Mouse (Mus musculus) embryonic fibroblast, embryonic 13.5 days (primary cell): ENCODE results near the gene Fbxw4. TPM values are rescaled to one million over a fixed set of nuclear protein-coding genes. Genes with fewer than 3 reads are reported as not detected.

ENCODE experiments used
- H3K27ac ChIP-seq: 2 replicates; pipeline ENCODE4 v1.5.1; 2012; ENCODE audit warnings: low read length, control low read depth, inconsistent platforms; ENCODE audit not compliant: insufficient read depth
- H3K4me1 ChIP-seq: 2 replicates; pipeline ENCODE4 v1.6.1; 2011; ENCODE audit warnings: low read length; ENCODE audit not compliant: control insufficient read depth, insufficient read depth
- H3K4me3 ChIP-seq: 2 replicates; pipeline ENCODE4 v1.5.1; 2011; ENCODE audit warnings: mild to moderate bottlenecking, control low read depth, low read length; ENCODE audit not compliant: insufficient read depth
- CTCF ChIP-seq: IDR thresholded peaks from 2 replicates; pipeline ENCODE4 v1.5.1; 2011; ENCODE audit warnings: mild to moderate bottlenecking, control low read depth, low read length, moderate library complexity, borderline replicate concordance; ENCODE audit not compliant: insufficient read depth
- POLR2A ChIP-seq: IDR thresholded peaks from 2 replicates; pipeline ENCODE4 v1.6.1; 2011; ENCODE audit warnings: low read depth, mild to moderate bottlenecking, control low read depth, low read length, moderate library complexity
- polyA plus RNA-seq: library from polyadenylated mRNA; stranded (reverse); fragments of >200 nt; gene quantifications from 2 replicates; pipeline ENCODE4 v1.2.4, GENCODE M21; 2011; ENCODE audit warnings: low read depth; ENCODE audit not compliant: missing spikeins, insufficient read length

Fbxw4 gene
- 13.4 and 18.0 TPM in 2 replicates for polyA plus RNA-seq

DNA sequence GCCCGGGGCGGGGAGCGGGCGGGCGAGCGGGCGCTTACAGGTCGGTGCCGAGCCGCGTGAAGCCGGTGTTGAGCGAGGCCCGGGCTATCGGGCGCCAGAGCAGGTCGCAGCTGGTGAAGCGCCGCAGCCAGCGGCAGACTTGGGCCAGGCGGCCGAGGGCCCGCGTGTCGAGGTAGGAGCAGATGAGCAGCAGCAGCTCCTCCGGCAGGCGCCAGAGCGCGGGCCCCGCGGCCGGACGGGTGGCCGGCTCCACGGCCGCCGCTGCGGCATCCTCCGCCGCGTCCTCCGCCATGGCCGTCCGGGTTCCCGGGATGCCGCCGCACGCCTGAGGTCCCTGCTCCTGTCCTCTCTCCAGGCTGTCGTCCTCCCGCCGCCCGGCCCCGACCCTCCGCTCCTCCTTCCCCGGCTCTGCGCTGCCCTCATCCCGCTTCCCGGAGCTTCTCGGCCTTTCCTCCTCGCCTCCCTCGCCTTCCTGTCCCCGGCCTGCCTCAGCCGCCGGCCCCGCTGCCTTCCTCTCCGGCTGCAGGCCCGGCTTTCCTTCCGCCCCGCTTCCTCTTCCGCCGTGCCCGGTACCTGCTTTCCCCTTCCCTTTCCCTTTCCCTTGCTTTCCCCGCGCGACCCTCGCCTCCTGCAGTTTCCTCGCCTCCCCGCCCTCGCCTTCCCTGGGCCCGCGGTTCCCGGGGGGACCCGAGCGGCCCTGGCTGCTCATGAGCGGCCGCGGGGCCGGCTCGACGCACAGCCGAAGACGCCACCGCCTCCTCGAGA is at the start of gene Fbxw4:
Gene Fbxw4 (minus strand): TSS at position 575 of the 765 bp plus-strand sequence.
- H3K4me1 ChIP-seq: 0 out of 2 replicates have a peak, but pooled peaks cover 5% of the 10 kb centered on the region
- no peak for TF ChIP-seq CTCF
- TF ChIP-seq POLR2A: peak; percentile 80
- H3K27ac ChIP-seq: peak within 1 kb of the TSS; percentile 62
- peak within 1 kb of the TSS; percentile 58 for H3K4me3 ChIP-seq

DNA sequence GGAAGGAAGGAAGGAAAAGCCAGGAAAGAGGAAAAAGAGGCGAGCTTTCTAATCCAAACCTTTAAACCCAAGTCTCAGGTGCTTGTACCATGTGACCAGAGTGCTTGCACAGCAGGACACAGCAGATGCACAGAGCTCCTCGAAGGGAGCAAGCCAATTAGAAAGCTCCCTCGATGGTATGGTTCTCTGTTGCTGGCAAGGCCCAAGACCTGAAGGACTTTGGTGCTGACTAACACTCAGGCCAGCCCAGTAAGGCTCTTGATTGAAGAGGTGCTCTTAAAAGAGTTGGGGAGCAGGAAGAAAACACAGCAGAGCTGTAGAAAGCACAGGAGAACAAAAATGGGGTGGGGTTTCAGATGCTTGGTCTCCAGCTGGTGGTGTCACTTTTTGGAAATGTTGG is 48.6 kb upstream of the Fbxw4 start:
- Histone ChIP-seq H3K27ac (no peak overlapping the region), H3K4me1 (no peaks in the 10 kb centered on the region), H3K4me3 (no peak overlapping the region)
- no peak for TF ChIP-seq CTCF
- no peak for TF ChIP-seq POLR2A

DNA sequence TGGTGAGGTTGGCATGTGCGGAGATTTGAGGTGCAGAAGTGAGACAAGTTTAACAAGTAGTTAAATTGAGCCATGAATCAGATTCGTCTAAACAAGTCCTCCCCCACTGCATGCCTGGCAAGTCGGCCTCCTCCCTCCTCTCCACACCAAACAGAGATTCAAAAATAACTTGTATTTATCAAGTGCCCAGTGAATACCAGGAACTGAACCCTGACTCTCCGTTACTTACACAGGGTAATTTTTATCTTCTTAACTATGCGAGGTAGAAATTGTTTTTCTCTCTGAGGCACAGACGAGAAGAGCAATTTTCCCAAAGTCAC is 36.1 kb upstream of the Fbxw4 start:
- no peak for TF ChIP-seq POLR2A
- no peak for TF ChIP-seq CTCF

DNA sequence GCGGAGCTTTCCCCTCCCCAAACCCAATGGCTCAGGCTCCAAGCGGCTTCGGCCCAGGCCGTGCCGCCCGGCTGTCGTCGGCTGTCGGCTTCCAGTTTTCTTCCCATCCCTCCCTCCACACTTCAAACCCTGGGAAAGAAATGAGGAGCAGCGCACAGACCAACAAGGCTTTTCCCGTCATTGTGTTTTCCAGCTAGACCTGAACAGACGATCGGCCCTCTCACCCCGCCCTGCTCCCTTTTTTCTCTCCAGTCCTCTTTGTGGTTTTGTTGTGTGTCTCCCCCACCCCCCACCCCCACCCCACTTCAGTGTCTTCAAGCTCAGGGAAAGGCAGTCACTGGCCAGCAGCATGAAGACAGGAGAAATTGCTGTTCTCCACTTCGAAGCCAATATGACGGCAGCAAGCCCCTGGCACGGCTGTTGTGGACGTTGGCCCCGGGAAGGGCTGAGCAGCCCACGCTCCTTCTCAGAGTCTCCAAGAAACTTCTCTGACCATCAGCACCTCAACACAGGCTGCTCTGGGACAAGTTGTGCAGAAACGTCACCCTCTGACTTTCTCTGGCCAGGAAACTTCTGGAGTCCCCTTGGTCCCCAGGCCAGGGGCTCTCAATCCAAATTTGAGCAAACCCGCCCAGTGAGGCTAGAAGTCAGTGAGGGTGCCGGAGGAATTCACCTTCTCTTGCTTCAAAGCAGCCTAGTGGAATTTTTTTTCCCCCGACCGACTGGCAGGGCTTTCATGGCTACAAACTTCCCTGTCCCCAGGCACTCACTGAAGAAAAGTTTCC is 35.6 kb upstream of the Fbxw4 start:
- Histone ChIP-seq H3K27ac (no peak overlapping the region), H3K4me1 (no peaks in the 10 kb centered on the region)
- no peak for TF ChIP-seq CTCF

More for the DNA sequence above, 36.1 kb upstream of the Fbxw4 start:
- H3K4me1 ChIP-seq: no peaks in the 10 kb centered on the region
- H3K27ac ChIP-seq: no peak overlapping the region
- H3K4me3 ChIP-seq: no peak overlapping the region

DNA sequence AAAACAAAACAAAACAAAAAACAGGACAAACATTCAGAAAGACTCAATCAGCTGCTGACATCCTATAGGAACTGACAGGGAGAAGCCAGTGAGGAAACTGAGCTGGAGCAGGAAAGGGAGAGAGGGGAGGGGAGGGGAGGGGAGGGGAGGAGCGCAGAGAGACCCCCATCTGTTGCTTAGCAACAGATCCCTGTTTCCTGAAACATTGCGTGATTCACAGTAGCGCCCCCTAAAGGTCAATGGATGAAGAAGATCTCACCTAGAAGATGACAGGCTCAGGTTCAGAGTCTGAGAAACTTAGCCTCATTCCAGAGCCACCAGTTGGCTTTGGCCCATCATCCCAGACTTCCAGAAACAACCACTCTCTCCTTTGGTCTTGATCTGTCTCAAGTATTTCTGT is 33.9 kb upstream of the Fbxw4 start:
- no peaks in the 10 kb centered on the region for H3K4me1 ChIP-seq
- TF ChIP-seq POLR2A: no peak
- TF ChIP-seq CTCF: no peak
- no peak overlapping the region for H3K27ac ChIP-seq
- no peak overlapping the region for H3K4me3 ChIP-seq

More for the DNA sequence above, 35.6 kb upstream of the Fbxw4 start:
- no peak overlapping the region for H3K4me3 ChIP-seq

DNA sequence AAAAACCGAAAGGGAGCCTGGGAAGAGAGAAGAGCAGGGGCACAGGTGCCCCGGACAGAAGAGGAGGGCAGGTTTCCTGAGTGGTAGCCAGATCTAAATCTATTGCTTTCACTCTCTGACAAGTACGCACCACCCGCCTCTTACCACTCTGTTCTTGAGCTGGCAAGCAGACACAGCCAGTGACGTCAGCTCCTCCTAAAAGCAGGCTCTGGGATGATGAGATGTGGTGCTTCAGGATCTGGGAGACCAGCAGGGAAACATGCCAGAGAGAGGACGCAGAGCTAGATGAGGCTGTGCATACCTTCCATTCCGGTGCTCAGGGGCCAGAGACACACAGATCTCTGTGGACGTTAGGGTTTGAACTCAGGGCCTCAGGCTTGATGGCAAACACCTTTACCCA is 32.1 kb upstream of the Fbxw4 start:
- Histone ChIP-seq H3K27ac (no peak overlapping the region), H3K4me1 (no peaks in the 10 kb centered on the region), H3K4me3 (no peak overlapping the region)
- TF ChIP-seq POLR2A (no peak), CTCF (no peak)

DNA sequence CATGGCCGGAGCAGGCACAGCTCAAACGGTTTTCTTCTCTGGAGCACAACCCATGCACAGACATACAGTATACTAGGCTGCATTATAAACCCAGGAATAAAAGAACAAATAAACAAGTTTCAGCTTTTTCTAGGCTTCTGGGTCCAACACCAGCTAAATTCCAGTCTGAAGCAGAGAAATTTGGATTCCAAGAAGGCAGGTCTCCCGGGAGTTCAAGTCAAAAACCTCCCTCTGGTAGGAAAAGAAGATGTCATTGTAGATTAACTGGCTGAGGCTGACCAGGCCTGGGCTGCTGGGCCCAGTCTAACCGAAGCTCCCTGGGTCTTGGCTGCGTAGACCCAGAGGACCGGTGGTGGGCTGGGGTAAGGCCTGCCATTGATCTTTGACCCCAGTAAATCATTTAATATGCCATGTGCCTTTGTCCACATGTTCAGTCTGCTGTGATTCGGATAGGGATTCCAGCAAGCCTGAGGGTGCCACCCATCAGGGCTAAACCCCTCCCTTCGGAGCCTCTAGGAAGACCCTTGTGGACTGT is 31.0 kb upstream of the Fbxw4 start:
- H3K27ac ChIP-seq: no peak overlapping the region
- H3K4me3 ChIP-seq: no peak overlapping the region
- no peak for TF ChIP-seq CTCF
- no peak for TF ChIP-seq POLR2A
- no peaks in the 10 kb centered on the region for H3K4me1 ChIP-seq

DNA sequence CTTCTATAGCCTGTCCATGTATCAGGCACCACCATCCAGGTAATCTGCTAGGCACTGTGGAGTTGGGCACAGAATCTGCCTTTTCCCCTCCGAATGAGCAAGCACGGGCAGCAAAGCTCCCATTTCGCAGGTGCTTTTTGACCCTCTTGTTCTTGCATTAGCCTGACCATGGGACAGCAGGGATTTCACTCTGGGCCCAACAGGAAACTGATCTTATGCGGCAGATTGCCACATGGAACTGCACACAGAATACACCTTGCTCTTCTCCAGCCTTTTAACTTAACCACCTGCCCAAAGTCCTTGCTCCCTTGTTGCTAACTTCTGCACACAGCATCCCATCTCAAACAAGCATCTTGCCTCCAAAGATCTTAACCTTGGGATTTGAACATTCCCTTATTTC is 26.9 kb upstream of the Fbxw4 start:
- no peak overlapping the region for H3K27ac ChIP-seq
- no peak for TF ChIP-seq POLR2A
- H3K4me3 ChIP-seq: no peak overlapping the region
- no peaks in the 10 kb centered on the region for H3K4me1 ChIP-seq

DNA sequence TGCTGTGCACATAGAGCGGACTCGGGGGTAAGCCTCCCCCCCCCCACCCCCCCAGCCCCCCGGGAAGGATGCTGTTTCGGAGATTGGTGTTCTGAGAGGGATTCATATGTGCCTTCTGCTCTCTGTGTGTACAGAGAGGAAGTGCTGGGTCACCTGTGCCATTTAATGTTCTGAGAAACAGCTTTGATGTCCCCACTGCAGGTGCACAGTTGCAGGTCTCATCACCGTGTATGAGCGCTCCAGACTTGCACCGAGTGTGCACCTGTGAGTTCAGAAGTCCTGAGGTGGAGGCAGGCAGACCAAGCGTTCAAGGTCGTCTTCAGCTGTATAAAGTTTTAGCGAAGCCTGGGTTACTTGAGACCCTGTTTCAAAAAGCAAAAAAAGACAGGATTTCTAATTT is 23.6 kb upstream of the Fbxw4 start:
- no peak overlapping the region for H3K4me3 ChIP-seq
- H3K27ac ChIP-seq: no peak overlapping the region
- no peaks in the 10 kb centered on the region for H3K4me1 ChIP-seq
- no peak for TF ChIP-seq POLR2A
- TF ChIP-seq CTCF: no peak

DNA sequence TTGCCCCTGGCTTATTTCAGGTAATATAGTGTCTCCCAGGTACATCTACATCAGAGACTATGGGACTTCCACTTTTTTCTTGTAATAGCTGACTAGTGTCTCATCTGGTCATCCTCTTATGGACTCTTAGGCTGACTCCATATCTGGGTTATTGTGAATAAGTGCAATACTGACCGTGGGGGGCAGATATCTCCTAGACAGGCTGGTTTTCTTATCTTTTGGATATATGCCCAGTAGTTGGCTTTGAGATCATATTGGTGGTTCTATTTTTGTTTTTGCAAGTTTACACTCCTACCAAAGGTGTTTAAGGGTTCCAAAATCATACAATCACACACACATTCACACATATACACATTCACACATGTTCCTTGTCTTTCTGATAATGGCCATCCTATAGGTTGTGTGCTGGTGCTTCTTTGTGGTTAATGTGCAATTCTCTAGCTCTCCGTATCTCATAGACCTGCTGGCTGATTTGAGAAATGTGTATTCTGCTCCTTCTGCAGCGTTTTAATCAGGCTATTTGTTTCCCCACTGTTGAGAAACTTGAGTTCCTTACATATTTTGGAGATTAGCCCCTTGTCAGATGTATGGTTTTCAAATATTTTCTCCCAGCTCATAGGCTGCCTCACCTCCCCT is 20.5 kb upstream of the Fbxw4 start:
- TF ChIP-seq CTCF (no peak), POLR2A (no peak)
- Histone ChIP-seq H3K4me1 (no peaks in the 10 kb centered on the region), H3K27ac (no peak overlapping the region), H3K4me3 (no peak overlapping the region)
